Mouse (Mus musculus): ENCODE data around the gene Usp2. TPM values are rescaled to one million over a fixed set of nuclear protein-coding genes. Genes with fewer than 3 reads are reported as not detected.
A peak's percentile ranks its signal among the peaks of the same experiment; 100 is the strongest.

The Usp2 gene
- 100 to 1,000 TPM; 102 to 150 TPM for total RNA-seq (2021)

DNA sequence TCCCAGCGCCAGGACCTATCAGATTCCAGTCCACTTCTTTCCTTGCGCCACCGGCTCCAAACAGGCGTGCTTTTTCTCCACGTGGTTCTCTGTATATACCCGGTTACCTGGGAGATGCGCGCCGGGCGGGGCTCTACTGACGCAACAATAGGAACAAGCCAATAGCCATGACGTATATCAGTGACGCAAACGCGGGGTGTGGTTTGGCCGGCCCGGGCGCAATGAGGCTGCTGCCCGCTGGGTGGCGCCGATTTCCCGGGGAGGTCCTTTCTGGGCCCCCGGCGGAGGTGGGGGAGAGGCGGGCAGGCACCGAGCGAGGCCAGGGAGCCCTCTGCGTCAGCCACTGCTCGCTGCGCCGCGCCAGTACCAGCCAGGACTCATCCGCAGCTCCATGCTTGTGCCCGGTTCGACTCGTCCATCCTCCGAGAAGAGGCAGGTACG is at the start of gene Usp2:
TSS of gene Usp2 (plus strand) at position 237 of the 441 bp plus-strand sequence.
- intact Hi-C loops (cut with DNase I), result loop anchor here (2.0 kb wide), 2 partner anchors 42 to 82 kb away; no protein-coding TSS in a partner anchor
- peak; percentile 100 for DNase-seq

GRCm38 (mm10) chr9:44017846-44018245 is 49.0 kb upstream of the Usp2 start:
- DNase-seq, result no peak
- intact Hi-C loops (cut with DNase I), result no loop called here

- DNase-seq, result no peak
- intact Hi-C loops (cut with DNase I), result no loop called here
These were observed 46.8 kb upstream of the Usp2 start for GRCm38 (mm10) chr9:44020001-44020400.

DNA sequence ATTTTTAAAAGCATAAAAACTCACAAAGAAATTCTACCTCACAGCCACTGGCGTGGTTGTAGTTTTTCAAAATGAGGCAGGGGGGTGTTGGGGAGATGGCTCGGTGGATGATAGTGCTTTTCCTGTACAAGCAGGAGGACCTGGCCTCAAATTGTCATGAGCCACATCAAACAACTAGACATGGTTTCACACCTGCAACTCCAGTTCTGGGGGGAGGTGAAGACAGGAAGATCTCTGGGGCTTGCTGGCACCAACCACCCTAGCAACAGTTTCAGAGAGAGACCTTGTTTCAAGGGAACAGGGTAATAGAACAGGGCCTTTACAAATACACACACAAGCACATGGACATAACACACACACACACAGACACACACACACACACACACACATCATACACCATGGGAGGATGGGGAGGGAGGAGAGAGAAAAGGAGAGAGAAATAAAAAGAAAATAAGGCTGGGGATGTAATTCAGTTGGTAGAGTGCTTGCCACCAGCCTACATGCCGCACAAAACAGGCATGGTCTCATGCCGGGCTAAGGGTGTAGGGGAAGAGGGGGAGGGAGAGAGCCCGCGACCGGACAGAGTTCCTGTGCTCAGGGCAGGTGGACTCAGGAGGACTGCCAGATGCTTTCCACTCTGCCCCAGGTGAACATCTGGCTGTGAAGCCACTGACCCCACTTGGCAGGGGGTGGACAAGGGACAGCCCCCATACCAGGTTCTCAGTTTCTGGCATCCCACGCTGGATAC is 44.5 kb upstream of the Usp2 start:
- no peak for DNase-seq
- intact Hi-C loops (cut with DNase I), result no loop called here

GRCm38 (mm10) chr9:44024096-44024495 is 42.7 kb upstream of the Usp2 start:
- intact Hi-C loops (cut with DNase I), result no loop called here

GRCm38 (mm10) chr9:44029580-44030236 is 37.1 kb upstream of the Usp2 start:
- no peak for DNase-seq

More at GRCm38 (mm10) chr9:44024096-44024495, 42.7 kb upstream of the Usp2 start:
- no peak for DNase-seq

GRCm38 (mm10) chr9:44030646-44031045 is 36.2 kb upstream of the Usp2 start:
- no peak for DNase-seq
- intact Hi-C loops (cut with DNase I), result no loop called here

More at GRCm38 (mm10) chr9:44029580-44030236, 37.1 kb upstream of the Usp2 start:
- intact Hi-C loops (cut with DNase I), result no loop called here

DNA sequence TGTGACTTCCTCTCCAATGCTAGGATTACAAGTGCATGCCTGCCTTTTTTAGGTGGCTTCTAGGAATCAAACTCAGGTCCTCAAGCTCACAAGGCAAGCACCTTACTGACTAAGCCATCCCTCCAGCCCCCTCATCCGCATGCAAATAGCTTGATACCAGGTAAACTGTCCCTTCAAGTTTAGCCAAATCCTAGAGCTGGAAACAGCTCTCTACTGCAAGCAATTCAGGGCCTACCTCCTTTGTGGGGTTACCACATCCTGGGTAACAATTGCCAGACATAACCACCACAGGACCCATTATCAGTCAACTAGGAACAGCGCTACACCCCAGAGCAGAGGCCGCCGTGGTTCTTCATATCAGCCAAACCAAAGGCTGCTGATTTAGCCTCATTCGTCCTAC is 35.7 kb upstream of the Usp2 start:
- no peak for DNase-seq
- intact Hi-C loops (cut with DNase I), result no loop called here

DNA sequence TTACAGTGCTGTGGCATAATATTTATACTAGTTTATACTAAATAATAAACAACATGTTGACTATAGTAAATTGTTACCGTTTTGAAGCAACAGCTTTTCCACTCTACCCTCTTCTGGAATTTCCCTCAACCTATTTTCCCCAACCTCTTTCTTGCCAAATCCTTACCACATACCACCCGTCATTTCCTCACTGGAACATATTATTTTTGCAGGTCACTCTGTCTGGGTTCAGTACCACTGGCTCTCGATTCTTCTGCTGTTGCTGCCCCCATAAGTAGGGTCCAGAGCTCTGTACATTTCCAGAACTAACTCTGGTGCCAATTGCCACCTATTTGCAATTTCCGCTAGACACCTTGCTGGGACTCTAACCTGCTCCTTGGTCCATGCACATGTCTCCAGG is 34.9 kb upstream of the Usp2 start:
- DNase-seq, result no peak
- intact Hi-C loops (cut with DNase I), result no loop called here

DNA sequence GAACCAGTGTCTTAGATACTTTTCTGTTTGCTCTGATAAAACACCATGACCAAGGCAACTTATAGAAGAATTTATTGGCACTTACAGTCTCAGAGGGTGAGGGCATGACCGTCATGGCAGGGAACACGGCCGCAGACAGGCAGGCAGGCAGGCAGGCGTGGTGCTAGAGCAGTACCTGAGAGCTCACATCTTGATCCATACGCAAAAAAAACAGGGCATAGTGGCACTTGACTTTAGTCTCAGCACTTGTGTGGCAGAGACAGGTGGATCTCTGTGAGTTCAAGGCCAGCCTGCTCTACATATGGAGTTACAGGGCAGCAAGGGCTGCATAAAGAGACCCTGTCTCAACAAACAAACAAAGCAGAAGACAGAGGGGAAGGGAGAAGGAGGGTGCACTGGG is 33.5 kb upstream of the Usp2 start:
- intact Hi-C loops (cut with DNase I), result no loop called here

GRCm38 (mm10) chr9:44033957-44034727 is 32.7 kb upstream of the Usp2 start:
- intact Hi-C loops (cut with DNase I), result no loop called here
- no peak for DNase-seq

More for the DNA sequence above, 33.5 kb upstream of the Usp2 start:
- no peak for DNase-seq

- no peak for DNase-seq
- intact Hi-C loops (cut with DNase I), result no loop called here
These were observed 29.7 kb upstream of the Usp2 start for GRCm38 (mm10) chr9:44037106-44037505.

DNA sequence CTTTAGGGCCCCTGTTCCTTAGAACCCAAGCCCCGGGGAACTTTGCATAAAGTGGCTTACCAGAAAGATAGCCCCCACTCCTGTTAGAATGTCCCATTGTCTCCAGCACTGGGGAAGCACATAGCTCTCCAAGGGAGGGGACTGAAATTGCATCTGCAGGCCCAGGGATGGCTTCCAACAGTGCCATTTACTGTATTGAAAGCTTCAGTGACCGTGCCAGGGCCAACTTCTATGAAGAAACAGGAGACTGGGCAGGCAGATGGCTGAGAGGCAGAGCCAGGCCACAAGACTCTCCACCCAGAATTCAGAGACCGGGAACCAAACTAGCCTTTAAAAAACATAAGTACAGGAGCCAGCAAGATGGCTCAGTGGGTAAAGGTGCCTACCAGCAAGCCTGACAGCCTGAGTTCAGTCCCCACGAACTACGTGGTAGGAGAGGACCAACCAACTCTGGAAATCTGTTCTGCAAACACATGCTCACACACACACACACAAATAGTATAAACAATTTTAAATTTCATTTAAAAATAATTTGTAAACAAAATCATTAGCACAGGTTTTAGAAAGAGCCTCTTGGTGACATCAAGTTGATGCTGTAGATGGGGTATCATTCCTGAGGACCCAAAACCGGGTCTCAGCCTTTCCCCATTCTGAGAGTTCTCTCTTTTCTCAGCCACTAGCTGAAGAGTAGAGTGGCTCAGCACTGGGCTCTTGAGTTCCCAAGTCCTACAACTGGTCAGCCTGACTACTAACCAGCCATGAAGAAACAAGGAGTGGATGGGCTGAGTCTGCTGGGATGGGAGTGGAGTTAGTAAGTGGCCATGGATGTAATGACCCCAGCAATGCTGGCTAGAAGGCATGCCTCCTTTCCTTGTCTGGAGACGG is 25.1 kb upstream of the Usp2 start:
- DNase-seq, result no peak
- intact Hi-C loops (cut with DNase I), result no loop called here

DNA sequence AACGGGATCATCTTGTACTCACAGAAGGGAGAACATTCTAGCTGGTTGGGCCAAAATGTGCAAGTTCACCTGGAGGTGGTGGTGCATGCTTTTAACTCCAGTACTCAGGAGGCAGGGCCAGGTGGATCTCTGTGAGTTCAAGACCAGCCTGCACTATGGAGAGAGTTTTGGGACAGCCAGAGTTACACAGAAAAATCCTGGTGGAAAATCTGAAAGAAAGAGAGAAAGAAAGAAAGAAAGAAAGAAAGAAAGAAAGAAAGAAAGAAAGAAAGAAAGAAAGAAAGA is 24.5 kb upstream of the Usp2 start:
- DNase-seq, result no peak
- intact Hi-C loops (cut with DNase I), result no loop called here

- intact Hi-C loops (cut with DNase I), result no loop called here
- peak; percentile 66 to 67 for DNase-seq
These were observed 23.7 kb upstream of the Usp2 start, which contains the start of gene Thy1 for GRCm38 (mm10) chr9:44042836-44043707. Thy1 (plus strand) TSS chr9:44043384.

DNA sequence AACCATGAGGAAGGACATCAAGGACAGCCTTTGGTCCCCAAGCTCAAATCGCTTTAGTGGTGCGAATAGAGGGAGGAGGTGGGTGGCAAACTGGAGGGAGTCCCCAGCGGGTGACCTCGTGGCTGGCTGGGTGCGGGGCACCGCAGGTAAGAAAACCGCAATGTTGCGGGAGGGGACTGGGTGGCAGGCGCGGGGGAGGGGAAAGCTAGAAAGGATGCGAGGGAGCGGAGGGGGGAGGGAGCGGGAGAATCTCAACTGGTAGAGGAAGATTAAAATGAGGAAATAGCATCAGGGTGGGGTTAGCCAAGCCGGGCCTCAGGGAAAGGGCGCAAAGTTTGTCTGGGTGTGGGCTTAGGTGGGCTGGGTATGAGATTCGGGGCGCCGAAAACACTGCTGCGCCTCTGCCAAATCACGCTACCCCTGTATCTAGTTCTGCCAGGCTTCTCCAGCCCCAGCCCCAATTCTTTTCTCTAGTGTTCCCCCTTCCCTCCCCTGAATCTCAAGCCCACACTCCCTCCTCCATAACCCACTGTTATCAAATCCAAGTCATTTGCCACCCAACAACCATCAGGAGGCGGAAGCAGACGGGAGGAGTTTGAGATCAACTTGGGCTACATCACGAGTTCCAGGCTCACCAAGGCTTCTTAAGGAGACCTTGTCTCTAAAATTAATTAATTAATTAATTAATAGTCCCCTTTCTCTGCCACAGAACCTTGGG is 23.0 kb upstream of the Usp2 start:
- intact Hi-C loops (cut with DNase I), result no loop called here
- DNase-seq, result no peak

GRCm38 (mm10) chr9:44044426-44045157 is 22.2 kb upstream of the Usp2 start:
- intact Hi-C loops (cut with DNase I), result no loop called here

More at GRCm38 (mm10) chr9:44044426-44045157, 22.2 kb upstream of the Usp2 start:
- DNase-seq, result no peak

All from heart, postnatal 10 days (tissue).